Mouse (Mus musculus) heart, postnatal 0 days (tissue): ENCODE data around the gene Smarce1. TPM values are rescaled to one million over a fixed set of nuclear protein-coding genes. Genes with fewer than 3 reads are reported as not detected.

Experiments used
- ATAC-seq: fragments of 200-750 bp; cut with Nextera tagmentation; 2 replicates; pipeline ENCODE4 v1.8.0; 2017; ENCODE audit warnings: low read depth, moderate number of reproducible peaks, moderate library complexity; ENCODE audit not compliant: insufficient read depth
- DNase-seq: peaks from one replicate; pipeline ENCODE4 v3.0.0-alpha.2; 2016; ENCODE audit warnings: low spot score
- H3K27ac ChIP-seq: fragments of 300-500 bp; sonication (generic); 2 replicates; pipeline ENCODE4 v1.5.1; 2014; ENCODE audit warnings: low read depth, mild to moderate bottlenecking
- H3K27me3 ChIP-seq: fragments of 300-500 bp; sonication (generic); 2 replicates; pipeline ENCODE4 v1.6.1; 2014; ENCODE audit warnings: low read length, mixed read lengths; ENCODE audit not compliant: control insufficient read depth, insufficient read depth
- H3K36me3 ChIP-seq: fragments of 300-500 bp; sonication (generic); replicated peaks from 2 replicates; pipeline ENCODE4 v1.6.1; 2014; ENCODE audit warnings: low read length, mixed read lengths; ENCODE audit not compliant: control insufficient read depth, insufficient read depth
- H3K4me1 ChIP-seq: fragments of 300-500 bp; sonication (generic); 2 replicates; pipeline ENCODE4 v1.6.1; 2014; ENCODE audit warnings: antibody characterized with exemption; ENCODE audit not compliant: control insufficient read depth, insufficient read depth
- H3K4me2 ChIP-seq: fragments of 300-500 bp; sonication (generic); 2 replicates; pipeline ENCODE4 v1.6.1; 2014; ENCODE audit warnings: low read depth, mild to moderate bottlenecking, low read length, moderate library complexity
- H3K4me3 ChIP-seq: fragments of 300-500 bp; sonication (generic); 2 replicates; pipeline ENCODE4 v1.5.1; 2014; ENCODE audit warnings: low read depth, low read length
- H3K9ac ChIP-seq: fragments of 300-500 bp; sonication (generic); replicated peaks from 2 replicates; pipeline ENCODE4 v1.6.1; 2014; ENCODE audit warnings: low read depth, low read length, mixed read lengths
- H3K9me3 ChIP-seq: fragments of 300-500 bp; sonication (generic); replicated peaks from 2 replicates; pipeline ENCODE4 v1.6.1; 2016; ENCODE audit warnings: low read length; ENCODE audit not compliant: control insufficient read depth
- CTCF ChIP-seq: IDR thresholded peaks from 2 replicates; pipeline ENCODE4 v1.5.1; 2016; ENCODE audit warnings: antibody characterized with exemption, control low read depth, low read depth
- EP300 ChIP-seq: IDR thresholded peaks from 2 replicates; pipeline ENCODE4 v1.6.1; 2016; ENCODE audit warnings: antibody characterized with exemption, low read depth
- WGBS: fragments of 180-500 bp; shearing (Covaris S2); extraction: QIAGEN DNeasy Blood & Tissue Kit; methylation state at CpG from one replicate; pipeline ENCODE4 v1.1.7; 2014; 5-methylcytosine and 5-hydroxymethylcytosine counted together
- polyA plus RNA-seq: library from polyadenylated mRNA; unstranded; fragments of >200 nt; fragmentation: Nextera tagmentation; extraction: Ambion mirVana; gene quantifications from 2 replicates; pipeline ENCODE4 v1.2.1, GENCODE M21; 2015
- total RNA-seq: library from RNA; depleted of rRNA; stranded (reverse); fragments of >200 nt; gene quantifications from 2 replicates; pipeline ENCODE4 v1.2.3, GENCODE M21; 2014; ENCODE audit warnings: low replicate concordance

Smarce1 gene
- total and polyA plus RNA-seq, 2 experiments from 2014 or later, result 96.9 to 126 TPM

GRCm38 (mm10) chr11:99243820-99244374, 13.1 kb upstream of the Smarce1 start, which contains the start of gene Krt222:
Krt222 (minus strand) TSS chr11:99244085.
- H3K9me3 ChIP-seq, result no peaks in the 10 kb centered on the region
- H3K36me3 ChIP-seq, result no peaks in the 10 kb centered on the region
- peak within 1 kb of the TSS; percentile 53 for H3K4me3 ChIP-seq
- peak within 1 kb of the TSS; percentile 54 for H3K9ac ChIP-seq
- H3K4me2 ChIP-seq, result peak within 1 kb of the TSS; percentile 69
- TF ChIP-seq EP300 (no peak), CTCF (no peak)
- H3K27ac ChIP-seq, result peak within 1 kb of the TSS; percentile 69
- 2% methylated on average over 17 of the region's 17 CpGs for WGBS
- H3K4me1 ChIP-seq, result peaks cover 3% of the 10 kb centered on the region; the same call in 1 of the 2 replicates
- ATAC-seq (peak; percentile 70), DNase-seq (no peak)
- H3K27me3 ChIP-seq, result no peaks in the 10 kb centered on the region

- peak overlapping the region; percentile 69 for H3K4me2 ChIP-seq
- H3K27ac ChIP-seq, result peak overlapping the region; percentile 69
- H3K36me3 ChIP-seq, result no peaks in the 10 kb centered on the region
- TF ChIP-seq EP300 (no peak), CTCF (no peak)
- peaks cover 3% of the 10 kb centered on the region; the same call in 1 of the 2 replicates for H3K4me1 ChIP-seq
- 50% methylated on average over 3 of the region's 3 CpGs for WGBS
- ATAC-seq (no peak), DNase-seq (no peak)
- no peaks in the 10 kb centered on the region for H3K9me3 ChIP-seq
- peak overlapping the region; percentile 54; the same call in 1 of the 2 replicates for H3K9ac ChIP-seq
- H3K4me3 ChIP-seq, result peak overlapping the region; percentile 53
- no peaks in the 10 kb centered on the region for H3K27me3 ChIP-seq
Observed at GRCm38 (mm10) chr11:99243200-99243819, 12.5 kb upstream of the Smarce1 start.

GRCm38 (mm10) chr11:99242056-99242455, 11.2 kb upstream of the Smarce1 start:
- Histone ChIP-seq H3K9me3 (no peaks in the 10 kb centered on the region), H3K4me3 (no peak overlapping the region), H3K4me1 (peaks cover 3% of the 10 kb centered on the region; the same call in 1 of the 2 replicates), H3K27me3 (no peaks in the 10 kb centered on the region), H3K9ac (no peak overlapping the region), H3K4me2 (no peak overlapping the region), H3K27ac (no peak overlapping the region), H3K36me3 (no peaks in the 10 kb centered on the region)
- WGBS, result 63% methylated on average over 5 of the region's 5 CpGs
- no peak for DNase-seq
- ATAC-seq, result no peak
- TF ChIP-seq EP300, result no peak

GRCm38 (mm10) chr11:99238468-99238867, 7.7 kb upstream of the Smarce1 start:
- H3K4me1 ChIP-seq, result peaks cover 3% of the 10 kb centered on the region; the same call in 1 of the 2 replicates
- no peak overlapping the region for H3K4me2 ChIP-seq
- H3K27me3 ChIP-seq, result no peaks in the 10 kb centered on the region
- TF ChIP-seq EP300, result no peak
- no peak for TF ChIP-seq CTCF
- no peaks in the 10 kb centered on the region for H3K36me3 ChIP-seq
- H3K9ac ChIP-seq, result no peak overlapping the region
- ATAC-seq (no peak), DNase-seq (peak; percentile 19)
- H3K9me3 ChIP-seq, result no peaks in the 10 kb centered on the region
- H3K27ac ChIP-seq, result no peak overlapping the region
- no peak overlapping the region for H3K4me3 ChIP-seq
- WGBS, result 25% methylated on average over 14 of the region's 14 CpGs

GRCm38 (mm10) chr11:99231049-99231816, 416 bp upstream of the Smarce1 start:
- TF ChIP-seq CTCF (no peak), EP300 (no peak)
- H3K9me3 ChIP-seq, result no peaks in the 10 kb centered on the region
- DNase-seq (no peak), ATAC-seq (no peak; the same call in 1 of the 2 replicates)
- no peaks in the 10 kb centered on the region for H3K27me3 ChIP-seq
- H3K27ac ChIP-seq, result peak overlapping the region; percentile 97
- H3K36me3 ChIP-seq, result peaks cover 15% of the 10 kb centered on the region; the same call in 1 of the 2 replicates
- 23% methylated on average over 15 of the region's 15 CpGs for WGBS
- peak overlapping the region; percentile 96 for H3K4me3 ChIP-seq
- H3K4me2 ChIP-seq, result peak overlapping the region; percentile 82
- peaks cover 8% of the 10 kb centered on the region; the same call in 1 of the 2 replicates for H3K4me1 ChIP-seq
- H3K9ac ChIP-seq, result peak overlapping the region; percentile 99
